Mouse (Mus musculus) stomach, embryonic 14.5 days (tissue): ENCODE results near the gene Aym1. TPM values are rescaled to one million over a fixed set of nuclear protein-coding genes. Genes with fewer than 3 reads are reported as not detected.

ENCODE experiments used
- ATAC-seq: fragments of 200-750 bp; cut with Nextera tagmentation; 2 replicates; pipeline ENCODE4 v1.8.0; 2017; ENCODE audit warnings: low read depth, moderate TSS enrichment; ENCODE audit not compliant: insufficient number of reproducible peaks, insufficient read depth, low FRiP score
- H3K27ac ChIP-seq: fragments of 300-500 bp; sonication (generic); 2 replicates; pipeline ENCODE4 v1.5.1; 2014; ENCODE audit warnings: mild to moderate bottlenecking, low read length, moderate library complexity, mixed read lengths
- H3K27me3 ChIP-seq: fragments of 300-500 bp; sonication (generic); 2 replicates; pipeline ENCODE4 v1.6.1; 2014; ENCODE audit warnings: low read length, control low read depth, mixed read lengths; ENCODE audit not compliant: control insufficient read depth, insufficient read depth
- H3K36me3 ChIP-seq: fragments of 300-500 bp; sonication (generic); 2 replicates; pipeline ENCODE4 v1.6.1; 2014; ENCODE audit warnings: mild to moderate bottlenecking, control low read depth, low read length, moderate library complexity, mixed read lengths; ENCODE audit not compliant: control insufficient read depth, insufficient read depth
- H3K4me1 ChIP-seq: fragments of 300-500 bp; sonication (generic); 2 replicates; pipeline ENCODE4 v1.6.1; 2014; ENCODE audit warnings: low read length, control low read depth, mixed read lengths; ENCODE audit not compliant: control insufficient read depth, insufficient read depth
- H3K4me2 ChIP-seq: fragments of 300-500 bp; sonication (generic); replicated peaks from 2 replicates; pipeline ENCODE4 v1.6.1; 2014; ENCODE audit warnings: low read depth, low read length, control low read depth
- H3K4me3 ChIP-seq: fragments of 300-500 bp; sonication (generic); 2 replicates; pipeline ENCODE4 v1.5.1; 2014; ENCODE audit warnings: low read depth, low read length, control low read depth
- H3K9ac ChIP-seq: fragments of 300-500 bp; sonication (generic); replicated peaks from 2 replicates; pipeline ENCODE4 v1.6.1; 2014; ENCODE audit warnings: low read depth, mild to moderate bottlenecking, control low read depth, low read length, moderate library complexity, mixed read lengths
- H3K9me3 ChIP-seq: fragments of 300-500 bp; sonication (generic); 2 replicates; pipeline ENCODE4 v1.6.1; 2016; ENCODE audit warnings: low read depth, low read length, control low read depth; ENCODE audit not compliant: control insufficient read depth
- WGBS: fragments of 180-500 bp; shearing (Covaris S2); extraction: QIAGEN DNeasy Blood & Tissue Kit; methylation state at CpG from one replicate; pipeline ENCODE4 v1.1.7; 2014; 5-methylcytosine and 5-hydroxymethylcytosine counted together
- polyA plus RNA-seq: library from polyadenylated mRNA; unstranded; fragments of >200 nt; fragmentation: Nextera tagmentation; extraction: Ambion mirVana; gene quantifications from 2 replicates; pipeline ENCODE4 v1.2.1, GENCODE M21; 2014

Gene Aym1
- polyA plus RNA-seq = not detected in 2 replicates

DNA sequence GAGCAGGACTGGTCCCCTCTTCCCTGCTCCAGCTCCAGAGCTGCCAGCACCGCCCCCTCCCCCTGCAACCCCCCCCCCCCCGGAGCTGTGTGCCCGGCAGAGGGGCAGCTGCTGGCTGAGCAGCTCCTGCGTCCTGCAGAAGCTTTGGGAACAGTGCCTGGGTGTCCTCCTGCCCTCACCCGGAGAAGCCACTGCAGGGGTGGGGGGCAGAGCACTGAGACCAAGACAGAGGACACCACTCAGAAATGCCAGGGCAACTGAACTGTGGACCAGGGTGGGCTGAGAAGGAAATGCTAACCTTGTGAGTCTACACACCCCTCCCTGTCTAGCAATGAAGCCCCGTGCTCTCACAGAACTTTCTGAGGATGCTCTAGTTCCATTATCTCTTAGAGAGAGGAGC is at the start of gene Aym1:
TSS of gene Aym1 (plus strand) at position 109 of the 400 bp plus-strand sequence.
- no peak within 1 kb of the TSS for H3K4me3 ChIP-seq
- no peak within 1 kb of the TSS for H3K27ac ChIP-seq
- no peaks in the 10 kb centered on the region for H3K27me3 ChIP-seq
- H3K4me1 ChIP-seq = 0 out of 2 replicates have a peak, but pooled peaks cover 4% of the 10 kb centered on the region
- no peaks in the 10 kb centered on the region for H3K36me3 ChIP-seq
- peak; percentile 38; the same call in 1 of the 2 replicates for ATAC-seq
- no peak within 1 kb of the TSS for H3K4me2 ChIP-seq
- no peaks in the 10 kb centered on the region for H3K9me3 ChIP-seq
- WGBS = 35% methylated on average over 4 of the region's 6 CpGs
- no peak within 1 kb of the TSS for H3K9ac ChIP-seq

- no peaks in the 10 kb centered on the region for H3K27me3 ChIP-seq
- H3K27ac ChIP-seq = no peak overlapping the region
- H3K9me3 ChIP-seq = no peaks in the 10 kb centered on the region
- peak overlapping the region; percentile 82 for H3K4me2 ChIP-seq
- peak overlapping the region; percentile 54 for H3K4me3 ChIP-seq
- peak overlapping the region; percentile 46; the same call in 1 of the 2 replicates for H3K9ac ChIP-seq
- H3K36me3 ChIP-seq = no peaks in the 10 kb centered on the region
- no peak for ATAC-seq
- 60% methylated on average over 22 of the region's 22 CpGs for WGBS
- H3K4me1 ChIP-seq = peaks cover 13% of the 10 kb centered on the region
Observed at GRCm38 (mm10) chr5:113309491-113310376, 47.4 kb upstream of the Aym1 start.

DNA sequence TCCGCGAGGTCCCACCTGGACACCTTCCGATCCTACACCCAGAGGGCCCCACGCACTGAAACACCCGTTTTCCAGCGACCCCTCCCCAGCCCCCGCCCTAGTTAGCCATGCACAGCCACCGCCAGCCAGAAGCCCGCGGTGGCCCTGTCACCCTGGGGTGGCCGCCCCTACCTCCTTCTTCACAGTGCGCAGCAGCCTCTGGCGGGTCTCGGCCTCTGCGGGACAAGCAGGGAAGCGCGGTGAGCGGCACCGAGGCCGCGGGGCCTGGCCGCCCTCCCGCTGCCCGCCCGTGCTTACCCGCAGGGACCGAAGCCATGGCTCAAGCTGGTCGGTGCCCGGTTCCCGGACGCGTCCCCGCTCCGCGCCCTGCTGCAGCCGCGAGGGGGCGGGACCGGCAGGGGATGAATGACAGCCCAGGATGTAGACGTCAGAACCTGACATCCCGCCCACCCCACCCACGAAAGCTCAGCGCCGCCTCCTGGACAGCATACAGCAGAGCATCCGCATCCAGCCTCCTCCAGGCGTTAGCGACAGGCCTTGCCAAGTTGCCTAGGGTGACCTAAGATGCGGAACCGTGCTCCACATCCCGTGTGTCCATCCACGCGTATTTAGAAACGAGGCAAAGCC is 46.6 kb upstream of the Aym1 start, which contains the start of gene Sgsm1:
TSS of gene Sgsm1 (minus strand) at position 410 of the 627 bp plus-strand sequence.
- WGBS = 3% methylated on average over 53 of the region's 53 CpGs
- no peaks in the 10 kb centered on the region for H3K27me3 ChIP-seq
- H3K4me3 ChIP-seq = peak within 1 kb of the TSS; percentile 54
- H3K4me2 ChIP-seq = peak within 1 kb of the TSS; percentile 82
- H3K9me3 ChIP-seq = no peaks in the 10 kb centered on the region
- ATAC-seq = peak; percentile 85
- H3K36me3 ChIP-seq = no peaks in the 10 kb centered on the region
- peaks cover 13% of the 10 kb centered on the region for H3K4me1 ChIP-seq
- peak within 1 kb of the TSS; percentile 46; the same call in 1 of the 2 replicates for H3K9ac ChIP-seq
- H3K27ac ChIP-seq = no peak within 1 kb of the TSS

- Histone ChIP-seq H3K9ac (no peak overlapping the region), H3K27ac (no peak overlapping the region), H3K4me1 (0 out of 2 replicates have a peak, but pooled peaks cover 5% of the 10 kb centered on the region), H3K9me3 (no peaks in the 10 kb centered on the region), H3K36me3 (no peaks in the 10 kb centered on the region), H3K4me2 (no peak overlapping the region), H3K27me3 (no peaks in the 10 kb centered on the region), H3K4me3 (no peak overlapping the region)
- WGBS = 1% methylated on average over 24 of the region's 24 CpGs
- ATAC-seq = no peak
Observed at GRCm38 (mm10) chr5:113313998-113314397, 43.1 kb upstream of the Aym1 start.

DNA sequence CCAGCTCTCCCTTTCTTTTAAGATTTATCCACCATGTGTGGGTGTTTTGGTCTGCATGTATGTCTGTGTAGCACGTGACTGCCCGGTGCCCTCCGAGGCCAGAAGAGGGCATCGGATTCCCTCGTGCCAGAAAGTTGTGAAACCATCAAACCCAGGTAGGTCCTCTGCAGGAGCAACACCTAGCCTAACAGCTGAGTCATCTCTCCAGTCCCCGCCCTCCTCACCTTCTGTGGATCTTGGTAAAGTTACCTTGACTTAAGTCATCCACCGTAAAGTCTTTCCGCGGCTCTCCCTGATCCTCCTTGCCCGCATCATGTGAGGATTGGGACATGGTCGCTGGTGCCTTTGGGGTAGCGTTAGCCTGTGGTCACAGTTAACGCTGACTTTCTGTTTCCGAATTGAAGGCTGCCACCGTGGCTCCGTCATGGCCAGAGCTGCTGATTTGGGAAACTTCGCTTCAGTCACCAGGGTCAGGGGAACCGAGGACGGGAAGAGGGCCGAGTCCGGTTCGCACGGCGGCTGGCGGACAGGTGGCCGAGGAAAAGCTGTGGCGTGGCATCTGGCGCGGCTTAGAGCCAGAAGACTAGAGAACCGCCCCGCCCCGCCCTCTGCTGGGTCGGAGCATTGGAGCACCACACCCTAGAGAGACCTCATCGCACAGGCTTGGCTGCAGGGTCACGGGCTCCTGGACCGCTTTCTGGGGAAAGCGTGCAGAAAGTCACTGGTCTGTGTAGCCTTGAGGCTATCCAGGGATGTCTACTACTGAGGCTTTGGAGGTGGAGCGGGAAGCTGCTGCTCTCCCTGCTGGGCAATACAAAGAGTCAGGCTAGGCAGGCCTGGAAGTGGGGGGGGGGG is 33.1 kb upstream of the Aym1 start:
- no peak; the same call in 1 of the 2 replicates for ATAC-seq
- H3K27me3 ChIP-seq = peaks cover 4% of the 10 kb centered on the region
- 4% methylated on average over 38 of the region's 38 CpGs for WGBS
- peaks cover 6% of the 10 kb centered on the region; the same call in 1 of the 2 replicates for H3K9me3 ChIP-seq
- no peak overlapping the region for H3K27ac ChIP-seq
- H3K4me1 ChIP-seq = no peaks in the 10 kb centered on the region
- H3K36me3 ChIP-seq = no peaks in the 10 kb centered on the region
- H3K4me2 ChIP-seq = peak overlapping the region; percentile 49
- peak overlapping the region; percentile 16; the same call in 1 of the 2 replicates for H3K4me3 ChIP-seq
- H3K9ac ChIP-seq = no peak overlapping the region

DNA sequence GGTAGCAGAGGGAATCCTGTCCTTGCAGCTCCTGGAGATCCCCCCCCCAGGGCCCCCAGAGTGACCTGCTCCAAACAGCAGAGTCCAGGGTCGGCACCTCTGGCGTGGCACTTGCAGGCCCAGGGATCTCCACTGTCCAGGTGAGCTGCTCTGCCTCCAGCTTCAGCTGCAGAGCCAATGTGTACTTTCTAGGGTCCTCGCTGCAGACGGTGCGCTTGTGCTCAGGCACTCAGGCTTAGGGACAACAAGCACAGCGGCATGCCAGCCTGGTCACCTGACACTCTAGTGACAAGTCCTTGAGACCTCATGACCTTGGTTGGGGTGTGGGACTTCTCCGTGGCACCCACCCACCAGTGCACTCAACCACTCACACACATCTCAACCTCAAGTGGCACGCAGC is 27.6 kb upstream of the Aym1 start:
- Histone ChIP-seq H3K4me2 (no peak overlapping the region), H3K4me3 (no peak overlapping the region), H3K4me1 (no peaks in the 10 kb centered on the region), H3K27ac (no peak overlapping the region), H3K36me3 (no peaks in the 10 kb centered on the region), H3K27me3 (peaks cover 12% of the 10 kb centered on the region), H3K9me3 (peaks cover 6% of the 10 kb centered on the region; the same call in 1 of the 2 replicates), H3K9ac (no peak overlapping the region)
- WGBS = 81% methylated on average over 8 of the region's 8 CpGs
- no peak for ATAC-seq

- H3K4me1 ChIP-seq = no peaks in the 10 kb centered on the region
- no peak overlapping the region for H3K4me2 ChIP-seq
- H3K9me3 ChIP-seq = peaks cover 6% of the 10 kb centered on the region; the same call in 1 of the 2 replicates
- 78% methylated on average over 3 of the region's 3 CpGs for WGBS
- H3K4me3 ChIP-seq = no peak overlapping the region
- no peak overlapping the region for H3K9ac ChIP-seq
- no peak for ATAC-seq
- H3K36me3 ChIP-seq = no peaks in the 10 kb centered on the region
- H3K27me3 ChIP-seq = peaks cover 16% of the 10 kb centered on the region
- H3K27ac ChIP-seq = no peak overlapping the region
Observed at GRCm38 (mm10) chr5:113330202-113330601, 26.9 kb upstream of the Aym1 start.

GRCm38 (mm10) chr5:113332239-113332638 is 24.9 kb upstream of the Aym1 start:
- Histone ChIP-seq H3K27me3 (peaks cover 33% of the 10 kb centered on the region), H3K4me3 (no peak overlapping the region), H3K36me3 (no peaks in the 10 kb centered on the region), H3K4me2 (no peak overlapping the region), H3K27ac (no peak overlapping the region), H3K9me3 (peaks cover 6% of the 10 kb centered on the region; the same call in 1 of the 2 replicates), H3K9ac (no peak overlapping the region), H3K4me1 (peaks cover 9% of the 10 kb centered on the region; the same call in 1 of the 2 replicates)
- ATAC-seq = no peak
- 34% methylated on average over 12 of the region's 12 CpGs for WGBS
